Mouse (Mus musculus) lung, adult 18-20 months (tissue): ENCODE data around the gene Dhodh.

ENCODE experiments used
- DNase-seq, 2 experiments: peaks; one replicate each; pipeline ENCODE4 v3.0.0; 2022; ENCODE audit warnings: mixed read lengths in 2 of 2

The Dhodh gene

GRCm38 (mm10) chr8:109585652-109586051, 22.8 kb downstream of the Dhodh start:
- no peak for DNase-seq

- DNase-seq, result no peak
Observed at GRCm38 (mm10) chr8:109584830-109585229, 23.6 kb downstream of the Dhodh start.

- no peak for DNase-seq
Observed at GRCm38 (mm10) chr8:109584293-109584692, 24.2 kb downstream of the Dhodh start.

GRCm38 (mm10) chr8:109578900-109579301, 29.6 kb downstream of the Dhodh start, which contains the start of gene Hp:
Gene Hp (minus strand): TSS chr8:109579172.
- DNase-seq, result peak; percentile 73 to 84

GRCm38 (mm10) chr8:109576311-109576710, 32.2 kb downstream of the Dhodh start:
- no peak for DNase-seq

- DNase-seq, result no peak
Observed at GRCm38 (mm10) chr8:109571139-109571538, 37.3 kb downstream of the Dhodh start.

- DNase-seq, result peak; percentile 99
Observed at GRCm38 (mm10) chr8:109565498-109566333, 42.8 kb downstream of the Dhodh start, which contains the start of the genes Dhx38 and Txnl4b. Gene Dhx38 (minus strand): TSS chr8:109565861. Gene Txnl4b (plus strand): TSS chr8:109565892.

GRCm38 (mm10) chr8:109564766-109565165, 43.7 kb downstream of the Dhodh start:
- no peak for DNase-seq

- DNase-seq, result no peak
Observed at GRCm38 (mm10) chr8:109563881-109564280, 44.6 kb downstream of the Dhodh start.

GRCm38 (mm10) chr8:109551663-109552062, 56.8 kb downstream of the Dhodh start:
- DNase-seq, result no peak

GRCm38 (mm10) chr8:109544049-109544448, 64.4 kb downstream of the Dhodh start:
- DNase-seq, result no peak

GRCm38 (mm10) chr8:109542748-109543519, 65.5 kb downstream of the Dhodh start:
- DNase-seq, result no peak

GRCm38 (mm10) chr8:109542165-109542564, 66.3 kb downstream of the Dhodh start:
- no peak for DNase-seq
